Mouse (Mus musculus): ENCODE results near the gene Akr1c21.

Akr1c21 gene

DNA sequence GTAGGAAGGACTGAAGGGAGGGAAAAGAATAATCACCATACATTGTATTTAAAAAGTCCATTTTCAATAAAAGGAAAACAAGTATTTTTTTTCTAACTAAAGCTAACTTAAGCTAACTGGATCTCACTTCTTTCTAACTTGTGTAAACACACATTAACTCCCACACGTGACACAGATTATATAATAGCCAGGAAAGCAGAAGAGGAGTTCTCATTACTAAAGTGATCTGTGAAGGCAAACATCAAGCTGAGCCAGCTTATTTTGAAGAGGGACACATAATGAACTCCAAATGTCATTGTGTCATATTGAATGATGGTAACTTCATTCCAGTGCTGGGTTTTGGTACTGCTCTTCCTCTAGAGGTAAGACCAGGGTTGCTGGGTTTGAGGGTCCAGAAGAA lies at the start of gene Akr1c21:
Gene Akr1c21 (plus strand): TSS at position 205 of the 400 bp plus-strand sequence.
- 57% methylated on average over 1 of the region's 1 CpGs for WGBS

GRCm38 (mm10) chr13:4559143-4559542 lies 14.7 kb upstream of the Akr1c21 start:
- WGBS, result 66% methylated on average over 1 of the region's 1 CpGs

DNA sequence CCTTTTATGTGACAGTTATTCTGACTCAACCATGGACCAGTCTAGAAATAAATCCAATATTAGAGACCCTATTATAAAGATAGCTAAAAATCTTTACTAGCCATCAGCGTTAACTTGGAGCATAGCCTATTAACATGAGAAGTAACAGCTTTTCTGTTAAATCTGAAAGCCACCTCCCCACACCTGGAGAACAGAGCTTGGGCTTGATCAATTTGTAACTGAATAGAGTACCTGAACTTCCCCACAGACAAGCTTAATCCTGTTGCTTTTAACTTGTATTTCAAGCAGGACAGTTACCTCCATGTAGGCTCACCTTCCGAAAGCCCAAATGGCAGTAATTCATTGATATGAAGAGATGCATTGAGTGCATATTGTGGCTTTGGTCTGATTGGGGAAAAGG lies 7.9 kb upstream of the Akr1c21 start:
- 91% methylated on average over 2 of the region's 2 CpGs for WGBS

DNA sequence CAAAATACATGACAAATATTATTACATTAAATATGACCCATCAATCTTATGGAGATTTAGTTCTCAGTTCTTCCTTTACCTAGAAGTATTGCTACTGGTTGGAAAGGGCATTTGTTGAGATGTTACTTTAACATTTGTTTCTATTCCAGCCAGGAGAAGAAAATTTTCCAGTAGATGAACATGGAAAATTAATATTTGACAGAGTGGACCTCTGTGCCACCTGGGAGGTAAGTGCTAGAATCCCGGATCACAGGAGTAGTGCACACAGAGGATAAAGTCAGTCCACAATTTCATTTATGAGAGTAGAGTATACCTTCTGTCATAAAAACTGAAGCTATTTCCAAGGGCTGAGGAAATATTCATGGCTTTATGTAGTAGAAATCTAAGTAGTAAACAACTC lies 3.0 kb downstream of the Akr1c21 start:
- WGBS, result 92% methylated on average over 1 of the region's 1 CpGs

DNA sequence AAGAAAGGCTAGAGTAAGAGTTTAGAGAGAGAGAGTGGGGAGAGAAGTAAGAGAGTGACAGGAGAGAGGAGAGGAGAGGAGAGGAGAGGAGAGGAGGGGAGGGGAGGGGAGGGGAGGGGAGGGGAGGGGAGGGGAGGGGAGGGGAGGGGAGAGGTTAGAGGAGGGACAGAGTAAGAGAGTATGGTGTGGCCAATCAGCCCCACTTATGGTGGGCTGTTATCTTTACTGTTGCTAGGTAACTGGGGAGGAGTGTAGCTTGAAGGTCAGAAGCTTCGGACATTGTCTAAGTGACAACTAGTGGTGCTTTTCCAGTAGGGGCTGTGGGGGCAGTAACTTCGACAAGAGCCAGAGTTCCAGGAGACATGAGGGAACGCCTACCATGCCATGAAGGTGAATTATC lies 29.6 kb downstream of the Akr1c21 start:
- WGBS, result 85% methylated on average over 3 of the region's 3 CpGs

DNA sequence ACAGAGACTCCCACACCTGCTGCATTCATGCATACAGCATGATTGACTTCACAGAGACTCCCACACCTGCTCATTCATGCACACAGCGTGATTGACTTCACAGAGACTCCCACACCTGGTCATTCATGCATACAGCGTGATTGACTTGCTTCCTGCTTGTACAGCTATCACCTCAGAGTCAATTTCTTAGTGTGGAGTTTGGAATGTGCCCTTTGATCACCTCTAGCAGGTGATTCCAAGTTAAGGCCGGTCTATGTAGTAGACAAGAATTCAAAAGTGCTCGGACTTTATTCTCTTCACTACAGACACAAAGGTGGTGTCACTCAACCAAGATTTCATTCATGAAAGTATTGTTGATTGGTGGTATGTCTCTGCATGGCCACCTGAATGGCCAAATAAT lies 32.9 kb downstream of the Akr1c21 start:
- WGBS, result 93% methylated on average over 4 of the region's 4 CpGs

- 8% methylated on average over 9 of the region's 9 CpGs for WGBS
Measured at GRCm38 (mm10) chr13:4608530-4608929, 34.7 kb downstream of the Akr1c21 start.

DNA sequence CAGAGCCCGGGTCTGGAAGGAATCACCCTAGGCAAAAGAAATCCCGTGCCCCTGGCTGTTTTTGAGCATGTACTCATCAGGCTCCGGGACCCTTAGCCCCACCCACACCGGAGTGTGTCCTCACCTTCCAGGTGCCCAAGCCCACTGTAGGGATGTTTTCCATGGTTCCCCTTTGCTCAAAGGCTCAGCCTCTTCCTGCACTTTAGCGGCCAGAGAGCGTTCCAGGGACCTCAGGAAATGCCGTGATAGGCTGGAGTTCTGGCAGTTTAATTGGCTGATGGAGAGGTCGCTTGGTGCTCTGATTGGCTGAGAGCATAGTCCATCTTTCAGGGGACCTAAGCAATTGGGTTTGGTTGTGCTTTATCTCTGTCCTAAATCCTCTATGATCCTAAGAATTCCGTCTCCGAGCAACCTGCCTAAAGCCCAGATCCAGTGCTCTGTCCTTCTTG lies 35.1 kb downstream of the Akr1c21 start, which contains the start of gene Akr1e1:
Gene Akr1e1 (minus strand): TSS at position 214 of the 449 bp plus-strand sequence.
- 5% methylated on average over 10 of the region's 10 CpGs for WGBS

Measured in cerebral cortex, adult 2 months (tissue).